Mouse (Mus musculus) liver, adult 2 months (tissue): ENCODE results near the gene Dcaf10. TPM values are rescaled to one million over a fixed set of nuclear protein-coding genes. Genes with fewer than 3 reads are reported as not detected.

ENCODE experiments used
- DNase-seq: peaks from one replicate; pipeline ENCODE4 v3.0.0-alpha.2; 2011; ENCODE audit warnings: low read depth, low spot score; ENCODE audit errors: extremely low read depth
- H3K27ac ChIP-seq: fragments of 200-500 bp; replicated peaks from 2 replicates; pipeline ENCODE4 v1.5.1; 2012; ENCODE audit warnings: low read depth, mild to moderate bottlenecking, control low read depth, inconsistent platforms, low read length; ENCODE audit not compliant: insufficient read depth
- H3K27me3 ChIP-seq: fragments of 200-500 bp; 2 replicates; pipeline ENCODE4 v1.6.1; 2012; ENCODE audit warnings: mild to moderate bottlenecking, moderate library complexity, low read length, inconsistent platforms; ENCODE audit not compliant: control insufficient read depth, insufficient read depth
- H3K36me3 ChIP-seq: fragments of 200-500 bp; 2 replicates; pipeline ENCODE4 v1.6.1; 2012; ENCODE audit warnings: low read length, inconsistent platforms; ENCODE audit not compliant: control insufficient read depth, insufficient read depth
- H3K4me1 ChIP-seq: fragments of 200-500 bp; 2 replicates; pipeline ENCODE4 v1.6.1; 2011; ENCODE audit warnings: low read length; ENCODE audit not compliant: control insufficient read depth, insufficient read depth
- H3K4me3 ChIP-seq: fragments of 200-500 bp; 2 replicates; pipeline ENCODE4 v1.5.1; 2011; ENCODE audit warnings: low read depth, mild to moderate bottlenecking, control low read depth, low read length, moderate library complexity; ENCODE audit not compliant: insufficient read depth
- H3K79me2 ChIP-seq: fragments of 200-500 bp; 2 replicates; pipeline ENCODE4 v1.6.1; 2012; ENCODE audit warnings: inconsistent platforms, mild to moderate bottlenecking, low read length, moderate library complexity; ENCODE audit not compliant: control insufficient read depth, insufficient read depth
- H3K9ac ChIP-seq: fragments of 200-500 bp; 2 replicates; pipeline ENCODE4 v1.6.1; 2012; ENCODE audit warnings: low read depth, mild to moderate bottlenecking, control low read depth, inconsistent platforms, low read length
- CTCF ChIP-seq: fragments of 200-500 bp; IDR thresholded peaks from 2 replicates; pipeline ENCODE4 v1.5.1; 2011; ENCODE audit warnings: low read depth, low read length, control low read depth
- POLR2A ChIP-seq: fragments of 200-500 bp; IDR thresholded peaks from 2 replicates; pipeline ENCODE4 v1.6.1; 2011; ENCODE audit warnings: low read length, control low read depth; ENCODE audit not compliant: insufficient read depth; ENCODE audit errors: extremely low read depth
- WGBS: fragments of 180-500 bp; shearing (Covaris S2); methylation state at CpG from one replicate; pipeline ENCODE4 v1.1.7; 2018; 5-methylcytosine and 5-hydroxymethylcytosine counted together
- polyA plus RNA-seq: library from polyadenylated mRNA; depleted of rRNA; stranded (reverse); fragments of >200 nt; gene quantifications from 2 replicates; pipeline ENCODE4 v1.2.3, GENCODE M21; 2012; rRNA removed
- total RNA-seq: library from RNA; depleted of rRNA; stranded (reverse); fragments of >200 nt; gene quantifications from 2 replicates; pipeline ENCODE4 v1.2.3, GENCODE M21; 2014; rRNA removed

The Dcaf10 gene
- total and polyA plus RNA-seq, 2 experiments = 8.5 to 12.9 TPM

DNA sequence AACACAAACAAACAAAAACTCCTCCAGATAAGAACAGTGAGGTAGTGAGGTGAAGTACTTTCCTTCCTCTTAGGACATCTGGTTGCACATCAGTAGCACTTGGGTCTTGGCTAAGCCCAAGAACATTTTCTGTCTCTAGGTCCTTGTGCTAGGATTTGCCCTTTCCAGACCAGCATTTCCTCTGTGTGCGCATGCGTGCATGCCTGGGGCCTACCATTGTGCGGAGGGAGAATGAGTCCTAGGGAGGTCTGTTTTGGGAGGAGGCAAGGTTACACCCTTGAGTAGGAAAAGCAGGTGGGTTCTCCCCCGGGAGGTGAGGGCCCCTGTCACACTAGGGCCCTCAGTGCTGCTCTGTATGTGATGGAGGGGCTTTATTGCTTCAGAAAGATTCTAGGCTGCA lies 77.2 kb downstream of the Dcaf10 start:
- Histone ChIP-seq H3K4me1 (peaks cover 4% of the 10 kb centered on the region), H3K4me3 (no peak overlapping the region), H3K9ac (no peak overlapping the region), H3K79me2 (no peaks in the 10 kb centered on the region), H3K36me3 (peaks cover 2% of the 10 kb centered on the region; the same call in 1 of the 2 replicates), H3K27ac (no peak overlapping the region), H3K27me3 (no peaks in the 10 kb centered on the region)
- TF ChIP-seq POLR2A (no peak), CTCF (no peak)
- 95% methylated on average over 4 of the region's 4 CpGs for WGBS
- no peak for DNase-seq

DNA sequence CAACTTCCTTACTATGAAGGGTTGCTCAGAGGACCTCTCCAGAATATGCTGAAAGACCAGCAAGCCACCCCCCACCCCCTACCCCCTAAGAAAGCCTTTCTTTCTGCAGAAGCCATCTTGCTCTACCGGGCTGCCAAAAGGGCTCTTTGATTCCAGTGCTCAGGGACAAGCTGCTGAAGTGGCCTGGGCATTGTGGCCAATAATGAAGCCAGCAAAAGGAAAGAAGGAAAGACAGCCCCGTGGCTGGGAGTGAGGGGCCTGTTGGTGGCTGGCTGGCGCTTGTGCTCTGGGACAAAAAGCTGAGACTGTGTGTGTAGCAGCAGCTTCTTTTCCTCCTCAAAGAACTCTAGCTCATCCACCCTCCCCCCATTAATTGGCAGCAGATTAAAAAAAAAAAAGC lies 78.8 kb downstream of the Dcaf10 start:
- H3K79me2 ChIP-seq = no peaks in the 10 kb centered on the region
- no peak overlapping the region for H3K27ac ChIP-seq
- peaks cover 2% of the 10 kb centered on the region; the same call in 1 of the 2 replicates for H3K36me3 ChIP-seq
- no peak overlapping the region for H3K4me3 ChIP-seq
- no peaks in the 10 kb centered on the region for H3K4me1 ChIP-seq
- no peaks in the 10 kb centered on the region for H3K27me3 ChIP-seq
- H3K9ac ChIP-seq = no peak overlapping the region
- no peak for TF ChIP-seq CTCF
- no peak for TF ChIP-seq POLR2A
- no peak for DNase-seq
- WGBS = 81% methylated on average over 3 of the region's 3 CpGs

DNA sequence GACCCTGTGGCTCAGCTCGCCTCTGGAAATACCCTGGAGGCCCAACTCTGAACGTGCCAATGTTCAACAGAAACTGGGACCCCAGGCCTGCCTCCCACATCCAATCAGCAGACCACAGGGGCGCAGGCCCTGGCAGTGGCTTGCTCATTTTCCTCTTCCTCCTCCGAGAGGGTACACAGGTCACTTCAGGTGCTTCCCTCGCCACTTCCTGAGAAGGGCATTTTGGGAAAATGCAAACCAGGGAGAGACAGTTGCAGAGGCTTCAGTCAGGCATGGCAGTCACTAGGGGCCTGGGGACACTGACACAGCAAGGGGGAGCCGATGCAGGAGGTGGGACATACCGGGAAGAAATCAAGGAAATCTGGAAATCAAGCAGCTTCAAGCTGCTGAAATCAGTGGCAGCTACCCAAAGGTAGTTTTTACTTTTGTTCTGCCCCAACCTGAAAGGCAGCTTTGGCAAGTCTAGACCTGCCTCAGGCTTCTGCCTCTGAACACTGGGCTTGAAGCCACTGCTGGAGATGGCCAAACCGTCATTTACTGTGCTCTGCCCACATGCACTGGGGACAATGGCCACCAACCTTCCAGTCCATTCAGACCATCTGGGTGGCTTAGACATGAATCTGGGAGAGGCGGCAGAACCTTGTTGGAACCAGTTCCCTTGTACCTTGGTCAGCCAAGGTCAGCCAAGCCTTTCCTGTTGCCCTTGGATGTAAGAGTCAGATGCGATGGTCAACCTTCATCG lies 79.8 kb downstream of the Dcaf10 start:
- Histone ChIP-seq H3K9ac (no peak overlapping the region), H3K79me2 (no peaks in the 10 kb centered on the region), H3K4me3 (no peak overlapping the region), H3K4me1 (no peaks in the 10 kb centered on the region), H3K27me3 (no peaks in the 10 kb centered on the region), H3K36me3 (peaks cover 2% of the 10 kb centered on the region; the same call in 1 of the 2 replicates), H3K27ac (0 out of 2 replicates have a peak overlapping the region, but pooled peaks have one; percentile 13)
- peak; percentile 62 for DNase-seq
- TF ChIP-seq CTCF (no peak), POLR2A (no peak)
- 64% methylated on average over 11 of the region's 11 CpGs for WGBS

DNA sequence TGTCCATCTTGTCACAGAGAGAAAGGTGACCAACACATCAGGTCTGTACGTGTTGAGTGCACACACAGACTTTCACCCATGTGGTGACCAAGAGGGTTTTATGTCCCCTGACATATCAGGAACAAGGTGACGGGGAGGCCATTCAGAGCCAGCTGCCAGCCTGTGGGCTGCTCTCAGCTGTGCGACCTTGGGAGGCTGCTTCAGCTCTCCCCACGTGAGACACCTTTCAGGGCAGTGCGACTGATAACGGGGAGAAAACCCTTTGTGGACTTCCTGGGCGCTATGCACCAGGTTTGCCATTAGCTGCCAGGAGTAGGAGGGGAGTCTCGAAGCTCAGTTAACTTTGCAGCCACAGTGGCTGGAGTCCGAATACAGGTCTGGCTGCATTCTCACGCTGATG lies 80.7 kb downstream of the Dcaf10 start:
- no peak overlapping the region for H3K27ac ChIP-seq
- WGBS = 87% methylated on average over 10 of the region's 10 CpGs

DNA sequence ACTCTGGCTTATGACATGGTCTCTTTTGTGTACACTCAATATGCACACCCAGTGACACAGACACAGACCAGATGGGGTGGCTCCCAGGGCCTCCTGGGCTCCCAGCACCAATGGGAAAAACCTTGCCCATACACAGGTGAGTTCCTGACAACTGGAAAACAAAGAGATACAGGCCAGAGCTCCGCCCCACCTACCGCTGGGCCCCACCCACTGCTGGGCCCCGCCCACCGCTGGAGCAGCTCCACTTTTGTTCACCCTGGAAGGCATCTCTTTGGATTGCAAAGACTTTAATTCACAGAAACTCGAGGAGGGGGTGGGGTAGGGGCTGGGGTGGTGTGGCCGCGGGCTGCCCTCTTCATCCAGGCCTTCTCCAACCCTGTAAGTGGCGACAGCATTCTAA lies 81.5 kb downstream of the Dcaf10 start:
- no peak overlapping the region for H3K4me3 ChIP-seq
- no peaks in the 10 kb centered on the region for H3K4me1 ChIP-seq
- no peak overlapping the region for H3K9ac ChIP-seq
- no peak for DNase-seq
- WGBS = 65% methylated on average over 8 of the region's 8 CpGs
- H3K27ac ChIP-seq = no peak overlapping the region
- peaks cover 2% of the 10 kb centered on the region; the same call in 1 of the 2 replicates for H3K36me3 ChIP-seq
- no peaks in the 10 kb centered on the region for H3K79me2 ChIP-seq
- H3K27me3 ChIP-seq = no peaks in the 10 kb centered on the region
- TF ChIP-seq POLR2A (no peak), CTCF (no peak)

More for the DNA sequence above, 80.7 kb downstream of the Dcaf10 start:
- Histone ChIP-seq H3K79me2 (no peaks in the 10 kb centered on the region), H3K4me1 (no peaks in the 10 kb centered on the region), H3K9ac (no peak overlapping the region), H3K27me3 (no peaks in the 10 kb centered on the region), H3K4me3 (no peak overlapping the region), H3K36me3 (peaks cover 2% of the 10 kb centered on the region; the same call in 1 of the 2 replicates)
- no peak for DNase-seq
- TF ChIP-seq CTCF (no peak), POLR2A (no peak)

DNA sequence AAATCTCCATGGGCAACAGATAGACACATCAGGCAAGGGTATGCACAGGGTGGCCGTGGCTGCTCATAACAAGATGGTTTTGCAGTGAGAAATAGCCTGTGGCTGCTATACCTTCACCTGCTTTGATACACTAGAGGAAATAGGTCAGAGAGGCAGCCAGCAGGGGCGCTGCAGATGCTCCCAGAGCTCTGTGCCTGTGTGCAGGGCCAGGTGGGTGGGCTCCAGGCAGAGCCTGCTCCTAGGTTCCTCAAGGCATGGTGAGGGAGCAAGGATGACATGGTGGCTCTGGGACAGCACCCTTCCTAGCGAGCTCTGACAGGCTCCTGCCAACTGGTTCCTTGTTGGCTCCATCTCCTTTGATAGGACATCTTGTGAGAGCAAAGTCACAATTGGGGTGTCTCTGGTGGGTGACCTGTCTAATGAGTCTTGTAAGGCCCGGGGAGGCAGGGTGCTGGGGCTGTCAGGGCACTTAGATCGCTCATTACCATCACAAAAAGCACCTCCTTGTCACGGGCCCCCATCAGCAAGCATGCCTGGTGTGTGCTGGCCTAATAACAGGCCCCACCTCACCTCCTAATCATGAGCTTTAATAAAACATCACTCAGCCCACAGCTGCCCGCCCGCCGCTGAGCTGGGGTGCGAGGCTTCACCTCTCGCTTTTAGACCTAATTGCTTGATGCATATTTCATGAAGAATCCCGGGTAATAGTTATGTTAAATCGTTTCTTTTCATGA lies 85.0 kb downstream of the Dcaf10 start:
- no peak overlapping the region for H3K9ac ChIP-seq
- H3K27ac ChIP-seq = no peak overlapping the region
- peaks cover 11% of the 10 kb centered on the region for H3K36me3 ChIP-seq
- H3K79me2 ChIP-seq = peaks cover 2% of the 10 kb centered on the region; the same call in 1 of the 2 replicates
- no peak overlapping the region for H3K4me3 ChIP-seq
- WGBS = 91% methylated on average over 13 of the region's 13 CpGs
- no peaks in the 10 kb centered on the region for H3K27me3 ChIP-seq
- TF ChIP-seq POLR2A (no peak), CTCF (peak; percentile 26; the same call in 1 of the 2 replicates)
- no peaks in the 10 kb centered on the region for H3K4me1 ChIP-seq
- DNase-seq = no peak

Other genes starting within 250 kb of the Dcaf10 start
- gene Tomm5, start 234.0 kb upstream of the Dcaf10 start, total RNA-seq = 75.3 and 83.0 TPM in 2 replicates
- gene Tomm5, start 234.0 kb upstream of the Dcaf10 start, polyA plus RNA-seq = 38.6 and 43.7 TPM in 2 replicates
- gene Frmpd1, start 157.2 kb upstream of the Dcaf10 start, total RNA-seq = not detected in 2 replicates
- gene Frmpd1, start 157.2 kb upstream of the Dcaf10 start, polyA plus RNA-seq = not detected in 2 replicates
- 2.6 and 3.3 TPM in 2 replicates for gene Trmt10b, start 45.0 kb upstream of the Dcaf10 start, total RNA-seq
- 0.83 and 0.92 TPM in 2 replicates for gene Trmt10b, start 45.0 kb upstream of the Dcaf10 start, polyA plus RNA-seq
- 21.2 and 22.4 TPM in 2 replicates for gene Exosc3, start 631 bp downstream of the Dcaf10 start, total RNA-seq
- gene Exosc3, start 631 bp downstream of the Dcaf10 start, polyA plus RNA-seq = 12.6 and 14.2 TPM in 2 replicates
- 47.5 and 70.3 TPM in 2 replicates for gene Slc25a51, start 66.7 kb downstream of the Dcaf10 start, total RNA-seq
- 52.9 and 56.4 TPM in 2 replicates for gene Slc25a51, start 66.7 kb downstream of the Dcaf10 start, polyA plus RNA-seq
- 16.1 and 17.1 TPM in 2 replicates for gene Shb, start 190.4 kb downstream of the Dcaf10 start, total RNA-seq
- gene Shb, start 190.4 kb downstream of the Dcaf10 start, polyA plus RNA-seq = 42.1 and 65.7 TPM in 2 replicates